Mouse (Mus musculus) hindbrain, embryonic 16.5 days (tissue): ENCODE results near the gene Hivep2. TPM values are rescaled to one million over a fixed set of nuclear protein-coding genes. Genes with fewer than 3 reads are reported as not detected.

Source experiments
- ATAC-seq: fragments of 200-750 bp; cut with Nextera tagmentation; 2 replicates; pipeline ENCODE4 v1.8.0; 2017; ENCODE audit warnings: moderate TSS enrichment, moderate library complexity
- H3K27ac ChIP-seq: fragments of 300-500 bp; sonication (generic); 2 replicates; pipeline ENCODE4 v1.5.1; 2014; ENCODE audit warnings: low read depth, mild to moderate bottlenecking, control low read depth, low read length, moderate library complexity
- H3K27me3 ChIP-seq: fragments of 300-500 bp; sonication (generic); replicated peaks from 2 replicates; pipeline ENCODE4 v1.6.1; 2014; ENCODE audit warnings: low read length; ENCODE audit not compliant: control insufficient read depth, insufficient read depth
- H3K36me3 ChIP-seq: fragments of 300-500 bp; sonication (generic); 2 replicates; pipeline ENCODE4 v1.6.1; 2014; ENCODE audit warnings: mild to moderate bottlenecking, low read length, moderate library complexity, mixed read lengths; ENCODE audit not compliant: control insufficient read depth, insufficient read depth
- H3K4me1 ChIP-seq: fragments of 300-500 bp; sonication (generic); 2 replicates; pipeline ENCODE4 v1.6.1; 2014; ENCODE audit warnings: low read depth, low read length; ENCODE audit not compliant: control insufficient read depth, insufficient read depth
- H3K4me2 ChIP-seq: fragments of 300-500 bp; sonication (generic); 2 replicates; pipeline ENCODE4 v1.6.1; 2014; ENCODE audit warnings: mild to moderate bottlenecking, low read length, control low read depth, moderate library complexity
- H3K4me3 ChIP-seq: fragments of 300-500 bp; sonication (generic); 2 replicates; pipeline ENCODE4 v1.5.1; 2014; ENCODE audit warnings: mild to moderate bottlenecking, low read length, control low read depth, moderate library complexity
- H3K9ac ChIP-seq: fragments of 300-500 bp; sonication (generic); 2 replicates; pipeline ENCODE4 v1.6.1; 2014; ENCODE audit warnings: low read depth, mild to moderate bottlenecking, control low read depth, low read length, moderate library complexity
- H3K9me3 ChIP-seq: fragments of 300-500 bp; sonication (generic); 2 replicates; pipeline ENCODE4 v1.6.1; 2014; ENCODE audit warnings: mild to moderate bottlenecking, low read length, moderate library complexity; ENCODE audit not compliant: control insufficient read depth
- WGBS: fragments of 180-500 bp; shearing (Covaris S2); extraction: QIAGEN DNeasy Blood & Tissue Kit; methylation state at CpG from one replicate; pipeline ENCODE4 v1.1.7; 2014; 5-methylcytosine and 5-hydroxymethylcytosine counted together
- polyA plus RNA-seq: library from polyadenylated mRNA; unstranded; fragments of >200 nt; fragmentation: Nextera tagmentation; extraction: Ambion mirVana; gene quantifications from 2 replicates; pipeline ENCODE4 v1.2.1, GENCODE M21; 2015

The Hivep2 gene
- polyA plus RNA-seq, 1 experiment from 2014 or later: 12.5 TPM

- ATAC-seq: peak; percentile 37; the same call in 1 of the 2 replicates
- Histone ChIP-seq H3K27me3 (no peaks in the 10 kb centered on the region), H3K4me1 (no peaks in the 10 kb centered on the region), H3K9me3 (no peaks in the 10 kb centered on the region), H3K4me3 (no peak overlapping the region), H3K9ac (no peak overlapping the region), H3K27ac (no peak overlapping the region), H3K4me2 (no peak overlapping the region), H3K36me3 (no peaks in the 10 kb centered on the region)
- WGBS: 41% methylated on average over 4 of the region's 4 CpGs
Observed at GRCm38 (mm10) chr10:14004769-14005517, 39.1 kb downstream of the Hivep2 start.

GRCm38 (mm10) chr10:14009721-14010120 lies 43.8 kb downstream of the Hivep2 start:
- H3K4me2 ChIP-seq: no peak overlapping the region
- no peak overlapping the region for H3K9ac ChIP-seq
- no peaks in the 10 kb centered on the region for H3K9me3 ChIP-seq
- no peaks in the 10 kb centered on the region for H3K4me1 ChIP-seq
- no peak for ATAC-seq
- H3K36me3 ChIP-seq: no peaks in the 10 kb centered on the region
- H3K27me3 ChIP-seq: no peaks in the 10 kb centered on the region
- H3K27ac ChIP-seq: no peak overlapping the region
- H3K4me3 ChIP-seq: no peak overlapping the region
- WGBS: 91% methylated on average over 2 of the region's 2 CpGs

- Histone ChIP-seq H3K36me3 (no peaks in the 10 kb centered on the region), H3K9ac (no peak overlapping the region), H3K27ac (no peak overlapping the region), H3K9me3 (no peaks in the 10 kb centered on the region), H3K4me3 (no peak overlapping the region), H3K27me3 (no peaks in the 10 kb centered on the region), H3K4me1 (peaks cover 9% of the 10 kb centered on the region), H3K4me2 (no peak overlapping the region)
- 50% methylated on average over 13 of the region's 13 CpGs for WGBS
- ATAC-seq: no peak
Observed at GRCm38 (mm10) chr10:14016287-14016970, 50.6 kb downstream of the Hivep2 start.

- H3K9ac ChIP-seq: no peak overlapping the region
- H3K36me3 ChIP-seq: no peaks in the 10 kb centered on the region
- peaks cover 9% of the 10 kb centered on the region for H3K4me1 ChIP-seq
- no peaks in the 10 kb centered on the region for H3K9me3 ChIP-seq
- no peak overlapping the region for H3K27ac ChIP-seq
- no peaks in the 10 kb centered on the region for H3K27me3 ChIP-seq
- no peak overlapping the region for H3K4me3 ChIP-seq
- 54% methylated on average over 2 of the region's 2 CpGs for WGBS
- H3K4me2 ChIP-seq: no peak overlapping the region
- no peak for ATAC-seq
Observed at GRCm38 (mm10) chr10:14017338-14017737, 51.5 kb downstream of the Hivep2 start.

- peak overlapping the region; percentile 57 for H3K4me2 ChIP-seq
- H3K4me3 ChIP-seq: peak overlapping the region; percentile 39
- WGBS: 3% methylated on average over 12 of the region's 12 CpGs
- H3K9ac ChIP-seq: peak overlapping the region; percentile 53
- H3K36me3 ChIP-seq: no peaks in the 10 kb centered on the region
- peak overlapping the region; percentile 25; the same call in 1 of the 2 replicates for H3K27ac ChIP-seq
- no peaks in the 10 kb centered on the region for H3K27me3 ChIP-seq
- H3K4me1 ChIP-seq: peaks cover 9% of the 10 kb centered on the region
- H3K9me3 ChIP-seq: no peaks in the 10 kb centered on the region
- peak; percentile 73 for ATAC-seq
Observed at GRCm38 (mm10) chr10:14017822-14018364, 52.0 kb downstream of the Hivep2 start.

GRCm38 (mm10) chr10:14018672-14019071 lies 52.8 kb downstream of the Hivep2 start:
- ATAC-seq: no peak
- whole genome bisulfite sequencing: 37% methylated on average over 7 of the region's 7 CpGs
- Histone ChIP-seq H3K4me3 (no peak overlapping the region; the same call in 1 of the 2 replicates), H3K27ac (no peak overlapping the region), H3K9ac (no peak overlapping the region), H3K36me3 (no peaks in the 10 kb centered on the region), H3K4me2 (peak overlapping the region; percentile 57), H3K27me3 (no peaks in the 10 kb centered on the region), H3K9me3 (no peaks in the 10 kb centered on the region), H3K4me1 (peaks cover 9% of the 10 kb centered on the region)

GRCm38 (mm10) chr10:14019198-14019597 lies 53.3 kb downstream of the Hivep2 start:
- WGBS: 62% methylated on average over 3 of the region's 3 CpGs
- H3K4me2 ChIP-seq: no peak overlapping the region
- no peaks in the 10 kb centered on the region for H3K27me3 ChIP-seq
- no peak overlapping the region for H3K4me3 ChIP-seq
- no peak for ATAC-seq
- H3K27ac ChIP-seq: no peak overlapping the region
- H3K9me3 ChIP-seq: no peaks in the 10 kb centered on the region
- H3K4me1 ChIP-seq: peaks cover 9% of the 10 kb centered on the region
- H3K9ac ChIP-seq: no peak overlapping the region
- H3K36me3 ChIP-seq: no peaks in the 10 kb centered on the region

GRCm38 (mm10) chr10:14020253-14020652 lies 54.4 kb downstream of the Hivep2 start:
- no peaks in the 10 kb centered on the region for H3K27me3 ChIP-seq
- H3K4me3 ChIP-seq: no peak overlapping the region
- peaks cover 9% of the 10 kb centered on the region for H3K4me1 ChIP-seq
- no peak overlapping the region for H3K27ac ChIP-seq
- no peaks in the 10 kb centered on the region for H3K36me3 ChIP-seq
- no peak overlapping the region for H3K9ac ChIP-seq
- ATAC-seq: no peak
- WGBS: 45% methylated on average over 7 of the region's 7 CpGs
- no peaks in the 10 kb centered on the region for H3K9me3 ChIP-seq
- H3K4me2 ChIP-seq: no peak overlapping the region

- Histone ChIP-seq H3K4me3 (no peak overlapping the region), H3K36me3 (no peaks in the 10 kb centered on the region), H3K4me2 (no peak overlapping the region), H3K9ac (no peak overlapping the region), H3K27ac (no peak overlapping the region), H3K4me1 (no peaks in the 10 kb centered on the region; the same call in 1 of the 2 replicates), H3K9me3 (no peaks in the 10 kb centered on the region; the same call in 1 of the 2 replicates), H3K27me3 (no peaks in the 10 kb centered on the region)
- 79% methylated on average over 7 of the region's 7 CpGs for WGBS
- ATAC-seq: no peak
Observed at GRCm38 (mm10) chr10:14024971-14025370, 59.1 kb downstream of the Hivep2 start.
